Mouse (Mus musculus) right cerebral cortex, postnatal 36 days (tissue): ENCODE measurements around the gene Ssmem1.

Experiments used
- DNase-seq, 2 experiments: peaks; one replicate each; pipeline ENCODE4 v3.0.0; 2022; ENCODE audit warnings: low spot score in 2 of 2, mixed read lengths in 1 of 2

The Ssmem1 gene

GRCm38 (mm10) chr6:30526586-30527515 lies 17.2 kb downstream of the Ssmem1 start:
- DNase-seq, result no peak

GRCm38 (mm10) chr6:30528800-30529199 lies 19.2 kb downstream of the Ssmem1 start:
- DNase-seq, result no peak

GRCm38 (mm10) chr6:30535340-30535739 lies 25.7 kb downstream of the Ssmem1 start:
- no peak for DNase-seq

- no peak for DNase-seq
Observed at GRCm38 (mm10) chr6:30538240-30538639, 28.6 kb downstream of the Ssmem1 start.

- DNase-seq, result no peak
Observed at GRCm38 (mm10) chr6:30538800-30539199, 29.2 kb downstream of the Ssmem1 start.

- no peak for DNase-seq
Observed at GRCm38 (mm10) chr6:30541009-30541799, 31.6 kb downstream of the Ssmem1 start, which contains the start of gene Cpa2. TSS of gene Cpa2 (plus strand) at chr6:30541582.

GRCm38 (mm10) chr6:30542277-30542676 lies 32.6 kb downstream of the Ssmem1 start:
- no peak for DNase-seq

- no peak for DNase-seq
Observed at GRCm38 (mm10) chr6:30543077-30543476, 33.4 kb downstream of the Ssmem1 start.

- no peak for DNase-seq
Observed at GRCm38 (mm10) chr6:30543851-30544250, 34.2 kb downstream of the Ssmem1 start.

GRCm38 (mm10) chr6:30545689-30546088 lies 36.0 kb downstream of the Ssmem1 start:
- DNase-seq, result peak in 1 of 2 experiments; percentile 67

- DNase-seq, result no peak
Observed at GRCm38 (mm10) chr6:30546571-30547273, 37.1 kb downstream of the Ssmem1 start.

GRCm38 (mm10) chr6:30547274-30547645 lies 37.6 kb downstream of the Ssmem1 start:
- DNase-seq, result no peak

GRCm38 (mm10) chr6:30547656-30548306 lies 38.1 kb downstream of the Ssmem1 start:
- DNase-seq, result no peak

GRCm38 (mm10) chr6:30549231-30549761 lies 39.6 kb downstream of the Ssmem1 start:
- no peak for DNase-seq

GRCm38 (mm10) chr6:30550496-30551192 lies 41.0 kb downstream of the Ssmem1 start:
- DNase-seq, result no peak

- DNase-seq, result no peak
Observed at GRCm38 (mm10) chr6:30551193-30551515, 41.5 kb downstream of the Ssmem1 start.

- no peak for DNase-seq
Observed at GRCm38 (mm10) chr6:30551644-30552580, 42.3 kb downstream of the Ssmem1 start.

- DNase-seq, result no peak
Observed at GRCm38 (mm10) chr6:30552628-30553027, 43.0 kb downstream of the Ssmem1 start.

GRCm38 (mm10) chr6:30553381-30554010 lies 43.8 kb downstream of the Ssmem1 start:
- DNase-seq, result no peak
